Mouse (Mus musculus) left cerebral cortex, adult 8-10 months (tissue): ENCODE data around the gene Csrnp1. TPM values are rescaled to one million over a fixed set of nuclear protein-coding genes. Genes with fewer than 3 reads are reported as not detected.

Experiments
- DNase-seq, 2 experiments: peaks; one replicate each; pipeline ENCODE4 v3.0.0; 2022; ENCODE audit warnings: low spot score in 2 of 2
- total RNA-seq, 4 experiments: library from RNA; stranded (reverse); gene quantifications; 2 replicates each; pipeline ENCODE4 v1.2.4; 2022

Csrnp1 gene
- total RNA-seq, 4 experiments from 2014 or later, result 13.4 to 25.5 (median 14.7) TPM

DNA sequence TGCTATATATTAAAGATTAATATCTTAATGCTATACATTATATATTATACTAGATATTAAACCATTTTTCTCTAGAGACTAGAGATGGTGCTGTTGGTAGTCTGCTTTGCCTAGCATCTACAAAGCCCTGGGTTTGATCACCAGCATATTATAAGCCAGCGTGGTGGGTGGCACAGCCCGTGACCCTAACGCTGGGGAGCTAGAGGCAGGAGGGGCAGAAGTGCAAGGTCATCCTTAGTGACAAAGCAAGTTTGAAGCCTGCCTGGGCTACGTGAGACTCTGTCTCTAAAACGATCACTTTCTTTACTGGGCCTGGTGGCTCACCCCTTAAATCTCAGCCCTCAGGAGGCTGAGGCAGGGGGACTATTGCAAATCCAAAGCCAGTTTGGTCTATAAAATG is 18.4 kb upstream of the Csrnp1 start:
- no peak for DNase-seq

DNA sequence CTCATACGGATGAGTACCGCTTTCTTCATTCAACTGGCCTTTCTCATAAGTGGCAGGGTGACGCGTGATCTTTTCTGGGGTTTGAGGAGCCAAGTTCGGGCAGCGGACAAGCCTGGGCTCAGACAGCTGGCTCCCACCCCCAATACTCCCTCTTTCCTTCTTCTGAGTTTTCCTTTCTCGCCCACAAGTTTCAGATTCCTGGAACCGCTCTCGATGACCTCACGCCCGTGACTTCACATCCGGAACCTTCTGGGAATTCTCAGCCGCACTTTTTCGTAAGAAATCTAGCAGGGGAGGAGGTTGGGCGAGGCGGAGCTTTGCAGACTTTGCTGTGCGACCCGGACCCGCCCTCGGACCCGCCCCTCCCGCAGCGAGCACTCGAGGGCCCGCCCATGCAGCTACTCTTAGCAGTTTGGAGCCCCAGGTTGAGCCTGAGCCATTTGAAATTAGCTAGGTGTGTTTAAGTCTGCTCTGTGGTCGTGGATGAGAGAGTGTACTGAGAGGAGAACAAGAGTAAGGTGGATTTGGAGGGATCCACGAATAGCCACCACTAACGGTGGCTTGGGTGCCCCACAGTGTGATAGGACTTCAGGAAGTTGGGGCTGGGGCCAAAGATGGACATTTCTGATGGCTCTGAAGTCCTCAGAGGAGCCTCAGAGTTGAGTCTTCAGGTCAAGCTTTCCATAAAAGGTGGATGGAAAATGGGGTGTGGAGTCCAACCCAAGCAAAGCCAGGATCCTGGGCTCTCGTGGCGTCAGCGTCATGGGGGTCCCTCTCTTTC is 17.7 kb upstream of the Csrnp1 start:
- DNase-seq, result peak; percentile 57 to 61

DNA sequence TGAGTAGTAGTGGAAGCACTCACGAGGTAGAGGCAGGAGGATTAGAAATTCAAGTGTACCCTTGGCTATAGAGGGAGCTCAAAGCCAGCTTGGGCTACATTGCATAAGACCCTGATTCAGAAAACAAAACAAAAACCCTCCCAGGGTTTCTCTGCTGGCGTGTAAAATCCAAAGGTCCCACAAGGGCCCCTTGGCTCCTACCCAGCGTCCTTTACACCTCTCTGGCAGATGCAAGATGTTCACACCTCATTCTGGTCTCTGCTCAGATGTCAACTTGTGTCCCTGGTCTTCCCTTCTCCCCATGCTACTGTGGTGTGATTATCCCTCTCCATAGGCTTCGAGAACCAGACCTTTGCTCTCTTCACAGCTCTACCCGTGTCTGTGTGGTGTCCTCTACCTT is 16.3 kb upstream of the Csrnp1 start:
- no peak for DNase-seq

DNA sequence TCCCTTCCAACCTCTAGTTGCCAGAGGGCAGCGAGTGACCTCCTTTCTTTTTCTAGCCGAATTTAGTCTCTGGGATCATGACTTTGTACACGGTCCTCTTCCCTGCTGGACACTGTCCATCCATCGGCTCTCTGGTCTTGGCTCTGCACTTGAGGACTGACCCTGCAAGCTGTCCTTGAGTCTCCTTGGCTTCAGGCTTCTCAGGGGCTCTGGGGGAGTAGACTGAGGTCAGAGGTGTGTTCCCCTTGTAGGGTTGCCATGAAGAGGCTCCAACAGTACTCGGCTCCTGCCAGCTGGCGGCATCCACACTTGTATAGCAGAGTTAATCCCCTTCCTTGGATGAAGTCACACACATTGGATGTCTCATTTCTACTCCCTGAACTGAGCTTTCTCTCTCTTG is 15.2 kb upstream of the Csrnp1 start:
- DNase-seq, result no peak

DNA sequence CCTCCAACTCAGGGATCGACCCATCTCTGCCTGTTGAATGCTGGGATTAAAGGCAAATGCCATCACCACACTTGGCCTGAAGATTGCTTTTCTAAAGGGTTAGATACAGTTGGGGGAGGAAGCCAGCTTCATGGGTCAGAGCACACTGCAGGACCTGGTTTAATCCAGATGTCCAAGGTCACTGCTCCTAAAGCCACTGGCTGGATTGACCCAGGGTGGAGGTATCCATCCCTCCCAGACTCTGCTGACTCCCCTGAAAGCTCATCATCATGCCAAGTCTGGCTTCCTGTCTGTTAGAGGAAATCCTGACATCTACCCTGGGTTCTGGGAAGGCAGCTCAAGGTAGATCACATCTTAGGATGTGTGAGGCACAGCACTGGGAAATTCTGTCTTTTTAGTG is 14.3 kb upstream of the Csrnp1 start:
- DNase-seq, result no peak

DNA sequence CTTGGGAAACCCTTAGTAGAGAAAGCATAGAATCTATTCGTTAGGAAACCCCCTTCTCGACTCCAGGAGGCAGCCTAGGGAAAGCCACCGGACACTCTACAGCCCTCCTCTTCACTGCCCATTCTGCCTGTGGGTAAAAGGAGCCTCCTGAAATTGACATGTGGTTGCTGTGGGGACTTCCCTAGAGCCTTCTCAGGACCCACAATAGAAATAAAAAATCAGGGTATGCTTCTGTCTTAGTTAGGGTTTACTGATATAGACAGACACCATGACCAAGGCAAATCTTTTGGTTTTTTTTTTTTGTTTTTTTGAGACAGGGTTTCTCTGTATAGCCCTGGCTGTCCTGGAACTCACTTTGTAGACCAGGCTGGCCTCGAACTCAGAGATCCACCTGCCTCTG is 11.6 kb upstream of the Csrnp1 start:
- no peak for DNase-seq

DNA sequence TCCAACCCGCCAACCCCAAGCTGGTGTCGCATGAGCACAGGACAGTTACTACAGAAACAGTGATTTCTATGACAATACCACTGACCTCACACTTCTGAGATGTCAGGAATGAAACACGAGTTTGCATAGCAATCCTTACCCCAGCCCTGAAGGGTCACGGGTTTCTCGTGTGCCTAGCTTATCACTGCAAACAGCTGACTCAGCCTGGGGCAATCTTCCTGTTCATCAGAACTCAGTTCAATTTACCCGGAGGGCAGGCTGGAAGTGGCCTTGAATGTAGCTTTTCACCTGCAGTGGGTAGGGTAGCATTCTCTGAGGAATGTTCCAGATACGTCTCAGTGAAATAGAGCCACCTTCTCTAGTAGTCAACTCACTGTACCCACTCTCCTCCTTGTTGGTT is 9.7 kb upstream of the Csrnp1 start:
- DNase-seq, result no peak

DNA sequence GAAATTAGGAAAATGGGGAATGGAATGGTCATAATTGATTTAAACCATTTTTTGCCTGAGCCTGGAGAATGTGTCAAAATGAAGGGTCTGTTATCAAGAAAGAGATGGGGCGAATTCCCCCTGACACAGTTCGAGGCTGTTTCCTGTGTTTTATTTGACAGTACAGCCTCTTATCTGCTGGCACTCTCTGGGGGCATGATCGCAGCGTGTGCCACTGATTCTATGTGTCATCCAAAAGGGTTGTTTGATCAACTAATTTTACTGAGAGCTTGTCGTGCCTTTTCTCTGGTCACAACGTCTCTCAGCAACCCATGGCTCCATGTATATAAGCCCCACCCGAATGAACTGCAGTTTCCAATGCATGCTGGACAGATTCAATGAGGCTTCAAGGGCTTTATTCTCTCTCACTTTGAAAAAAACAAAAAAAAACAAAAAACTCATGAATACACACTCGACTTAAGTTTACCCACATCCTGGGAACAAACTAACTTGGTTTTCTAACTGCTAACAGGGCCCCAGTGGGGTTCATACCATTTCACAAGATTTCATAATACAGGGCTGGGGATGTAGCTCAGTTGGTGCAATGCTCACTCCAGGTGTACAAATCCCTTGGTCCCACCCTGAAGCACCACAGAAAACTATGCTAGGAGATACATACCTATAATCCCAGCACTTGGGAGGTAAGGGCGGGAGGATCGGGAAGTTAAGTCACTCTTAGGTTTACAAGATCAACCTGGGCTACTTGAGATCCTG is 8.8 kb upstream of the Csrnp1 start:
- DNase-seq, result no peak

DNA sequence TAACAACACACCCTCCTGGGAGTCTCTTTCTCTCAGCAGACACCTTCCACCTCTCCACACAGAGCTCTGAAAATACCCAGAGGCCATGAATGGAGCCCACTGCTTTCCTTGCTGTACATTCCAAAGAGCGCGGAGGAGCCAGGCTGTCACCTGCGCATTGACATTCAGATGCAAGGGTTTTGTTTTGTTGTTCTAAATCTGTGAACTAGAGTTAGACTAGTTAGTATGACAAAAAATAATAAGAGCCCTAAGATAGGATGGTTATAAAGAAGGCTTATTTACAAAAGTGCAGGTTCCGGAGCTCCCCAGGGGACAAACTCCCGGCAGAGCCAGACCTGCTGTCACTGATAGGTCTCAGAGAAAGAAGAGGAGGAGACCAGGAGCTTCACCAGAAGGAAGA is 6.9 kb upstream of the Csrnp1 start:
- DNase-seq, result no peak

DNA sequence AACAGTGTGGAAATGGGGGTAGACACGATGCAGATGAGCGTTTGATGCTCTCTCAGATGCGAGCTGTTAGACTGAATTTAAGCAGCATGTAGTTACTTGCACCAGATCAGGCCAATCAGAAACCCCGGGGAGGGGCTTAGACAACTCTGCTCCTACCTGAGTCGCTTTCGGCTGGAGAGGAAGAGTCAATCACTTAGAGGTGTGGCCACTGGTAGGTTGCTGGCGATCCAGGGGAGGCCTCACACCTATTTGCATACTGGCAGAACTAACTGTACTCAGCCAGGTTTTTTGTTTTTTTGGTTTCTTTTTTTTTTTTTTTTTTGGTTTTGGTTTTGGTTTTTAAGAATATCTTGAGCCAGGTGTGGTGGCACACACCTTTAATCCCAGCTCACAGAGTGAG is 3.8 kb upstream of the Csrnp1 start:
- no peak for DNase-seq

DNA sequence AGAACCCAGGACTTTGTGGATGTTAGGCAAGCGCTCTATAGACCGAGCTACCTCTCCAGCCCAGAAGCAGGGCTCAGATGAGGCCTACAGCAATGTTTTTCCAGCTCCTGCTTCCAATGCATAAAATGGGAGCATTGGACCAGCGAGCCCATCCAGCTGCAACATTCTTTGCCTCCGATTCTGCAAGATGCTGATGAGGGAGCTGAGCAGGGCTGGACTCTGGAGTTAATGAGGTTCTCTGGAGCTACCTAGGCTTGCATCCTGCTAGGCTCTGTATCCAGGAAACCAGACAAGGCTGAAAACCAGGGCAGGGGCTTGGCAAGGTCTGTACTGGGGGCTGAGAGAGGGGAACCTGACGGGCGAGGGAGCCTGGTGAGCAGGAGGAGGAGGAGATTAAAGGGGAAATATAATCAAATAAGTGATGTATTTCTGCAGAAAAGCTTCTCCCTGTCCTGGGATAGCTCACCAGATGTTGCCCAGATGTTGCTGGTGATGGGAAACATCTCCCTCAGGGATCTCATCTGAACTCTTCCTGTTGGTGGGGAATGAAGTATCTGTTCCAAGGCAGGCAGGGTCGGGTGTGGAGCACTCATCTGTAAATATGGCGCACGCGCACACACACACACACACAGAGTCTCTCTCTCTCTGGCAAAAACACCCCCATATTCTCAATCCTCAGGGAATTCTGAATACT is 1.6 kb upstream of the Csrnp1 start:
- DNase-seq, result no peak

DNA sequence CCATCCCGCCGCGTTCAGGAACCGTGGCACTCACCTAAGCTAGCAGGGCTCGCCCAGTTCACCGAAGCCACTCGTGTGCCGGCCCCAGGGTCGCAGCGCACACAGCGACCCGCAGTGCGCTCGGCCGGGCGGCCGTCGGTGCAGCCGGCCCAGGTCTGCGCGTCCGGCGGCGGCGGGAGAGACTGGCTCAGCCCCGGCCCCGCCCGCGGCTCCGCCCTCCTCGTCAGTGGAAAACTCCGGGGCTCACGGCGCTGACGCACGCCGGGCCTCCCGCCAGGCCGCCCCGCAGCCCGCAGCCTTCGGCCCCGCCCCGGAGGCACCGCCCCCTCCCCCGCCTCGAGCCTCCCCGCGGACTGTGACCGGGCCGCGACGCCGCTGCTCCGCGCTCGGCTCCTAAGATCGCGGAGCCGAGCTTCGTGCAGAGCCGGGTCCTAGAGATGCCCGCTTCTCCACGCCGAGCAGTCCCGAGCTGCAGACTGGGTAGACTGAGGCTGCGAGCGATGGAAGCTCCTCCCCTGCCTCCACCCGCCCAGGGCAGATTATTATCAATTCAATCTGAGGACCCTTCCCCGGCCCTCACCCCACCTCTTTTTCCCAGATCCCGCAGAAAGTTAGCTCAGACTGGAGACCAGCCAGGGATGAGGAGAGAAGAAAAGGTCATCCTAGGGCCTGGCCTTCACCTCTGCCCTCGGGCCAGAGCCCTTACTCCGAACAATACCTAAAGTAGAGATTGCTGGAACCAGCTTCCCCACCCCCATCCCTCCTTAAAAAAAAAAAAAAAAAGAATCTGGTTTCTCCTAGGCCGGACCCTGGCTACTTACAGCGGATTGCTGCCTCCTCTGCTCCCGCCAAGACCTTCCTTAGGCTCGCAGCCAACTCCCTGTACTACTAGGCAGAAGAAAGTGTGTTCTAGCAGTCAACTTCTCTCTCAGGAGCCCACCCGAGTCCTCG is 598 bp downstream of the Csrnp1 start:
- peak; percentile 73 to 84 for DNase-seq

DNA sequence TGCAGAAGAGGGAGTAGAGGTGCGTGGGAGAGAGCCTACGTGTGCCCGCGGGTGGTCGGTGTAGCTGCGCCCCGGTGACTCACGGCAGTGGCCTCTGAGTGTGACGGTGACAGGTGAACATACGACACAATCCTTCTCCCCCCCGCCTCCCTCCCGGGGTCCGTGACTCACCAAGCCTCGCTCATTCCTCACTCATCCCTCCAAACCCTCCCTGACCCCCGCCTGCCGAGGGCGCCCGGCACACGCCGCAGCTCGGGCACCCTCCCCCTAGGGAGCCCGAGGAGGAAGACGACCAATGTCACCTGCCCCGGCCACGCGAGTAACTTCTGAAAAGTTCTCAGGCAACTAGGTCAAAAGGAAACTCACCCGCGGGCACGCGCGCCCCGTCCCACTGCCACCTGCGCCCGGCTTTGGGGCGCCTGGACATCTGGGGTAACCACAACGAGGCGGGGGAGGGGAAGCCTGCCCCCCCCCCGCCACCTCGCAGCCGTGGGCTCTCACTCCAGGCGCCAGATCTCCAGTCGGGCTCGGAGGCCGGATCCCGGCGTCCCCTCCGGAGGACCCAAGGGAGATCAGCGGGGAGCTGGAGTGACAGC is 1.4 kb downstream of the Csrnp1 start:
- DNase-seq, result peak in 1 of 2 experiments; percentile 53

DNA sequence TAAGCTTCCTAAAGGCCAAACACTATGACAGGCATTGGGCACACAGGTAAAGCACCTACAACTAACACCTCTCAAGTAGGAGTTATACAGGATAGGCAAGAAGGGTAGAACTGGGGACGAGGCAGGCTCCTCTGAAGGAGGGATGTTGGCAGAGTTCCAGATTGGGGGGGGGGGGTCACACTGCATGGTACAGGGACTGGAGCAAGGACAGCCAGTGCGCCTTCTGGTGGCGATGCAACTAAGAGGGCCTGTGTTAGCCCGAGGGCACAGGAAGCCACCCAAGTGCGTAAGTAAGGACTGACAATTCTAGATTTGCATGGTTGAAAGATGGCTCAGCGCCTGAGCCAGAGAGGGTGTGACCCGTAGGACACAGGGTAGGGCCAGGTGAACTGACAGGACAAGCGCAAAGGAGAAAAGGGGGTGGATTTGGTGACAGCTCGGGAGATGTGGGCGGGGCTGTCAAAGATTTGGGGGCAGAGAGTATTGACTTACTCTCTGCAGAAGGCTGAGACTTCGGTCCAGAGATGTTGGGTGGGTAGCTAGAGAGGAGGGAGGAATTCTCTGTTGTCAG is 2.1 kb downstream of the Csrnp1 start:
- peak in 1 of 2 experiments; percentile 48 for DNase-seq

DNA sequence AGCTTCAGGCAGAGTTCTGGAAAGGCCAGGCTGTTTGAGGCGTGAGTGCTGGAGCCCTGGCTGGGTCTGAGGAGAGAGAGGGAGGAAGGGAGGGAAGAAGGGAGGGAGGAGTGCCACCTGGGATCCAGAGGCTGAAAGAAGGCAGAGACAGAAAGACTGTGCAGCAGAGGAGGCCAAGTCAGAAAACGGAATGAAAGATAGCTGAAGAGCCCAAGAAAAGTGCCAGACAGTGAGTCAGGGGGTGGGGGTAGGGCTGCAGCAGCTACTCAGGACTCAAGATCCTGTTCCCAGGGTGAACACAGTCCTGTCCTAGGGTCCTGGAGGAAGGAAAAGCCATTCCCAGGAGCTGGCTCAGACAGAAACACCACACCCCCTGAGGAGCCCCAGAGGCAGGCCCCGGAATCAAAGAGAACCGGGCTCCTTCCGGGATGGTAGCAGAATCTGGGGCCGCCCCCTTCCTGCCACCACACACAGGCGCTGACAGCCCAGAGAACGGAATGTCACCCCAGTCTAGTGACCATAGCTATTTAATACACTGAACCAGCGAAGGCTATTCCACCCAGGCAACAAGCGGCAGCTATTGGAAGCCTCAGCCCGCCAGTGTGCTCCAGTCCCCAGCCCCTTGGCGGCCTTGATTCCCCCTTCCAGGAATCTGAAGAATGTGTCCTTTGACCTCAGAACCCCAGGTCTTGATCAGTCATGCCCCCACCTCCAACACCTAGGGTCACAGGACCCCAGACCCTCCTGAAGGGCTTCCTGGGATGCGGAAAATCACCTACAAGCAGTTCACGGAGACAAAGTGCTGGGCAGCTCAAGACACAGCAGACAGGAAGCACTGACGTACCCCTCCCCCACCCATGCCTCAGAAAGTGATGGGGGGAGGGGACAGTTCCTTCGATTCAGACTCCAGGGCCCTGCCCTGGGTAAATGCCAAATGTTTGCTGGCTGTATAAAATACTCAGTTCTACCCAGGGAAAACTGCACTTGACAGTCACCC is 3.0 kb downstream of the Csrnp1 start:
- peak in 1 of 2 experiments; percentile 62 for DNase-seq

DNA sequence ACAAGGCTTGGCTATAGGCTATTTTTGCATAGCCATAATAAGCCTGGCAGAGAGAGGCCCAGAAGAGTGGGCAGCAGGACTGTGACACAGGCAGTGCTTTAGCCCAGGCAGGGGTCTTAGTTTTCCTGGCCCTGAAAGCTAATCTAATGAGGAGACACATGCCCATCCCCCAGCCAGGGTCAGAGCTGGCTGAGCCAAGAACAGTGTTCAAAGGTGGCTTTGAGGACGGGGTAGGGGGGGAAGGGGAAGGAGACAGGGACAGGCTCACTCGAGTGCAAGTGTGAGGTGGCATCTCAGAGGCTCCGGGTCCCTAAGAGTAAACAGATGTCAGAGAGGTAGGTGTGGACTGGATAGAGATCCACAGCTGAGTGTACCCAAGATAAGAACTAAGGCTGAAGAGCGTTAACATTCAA is 3.7 kb downstream of the Csrnp1 start:
- DNase-seq, result no peak

DNA sequence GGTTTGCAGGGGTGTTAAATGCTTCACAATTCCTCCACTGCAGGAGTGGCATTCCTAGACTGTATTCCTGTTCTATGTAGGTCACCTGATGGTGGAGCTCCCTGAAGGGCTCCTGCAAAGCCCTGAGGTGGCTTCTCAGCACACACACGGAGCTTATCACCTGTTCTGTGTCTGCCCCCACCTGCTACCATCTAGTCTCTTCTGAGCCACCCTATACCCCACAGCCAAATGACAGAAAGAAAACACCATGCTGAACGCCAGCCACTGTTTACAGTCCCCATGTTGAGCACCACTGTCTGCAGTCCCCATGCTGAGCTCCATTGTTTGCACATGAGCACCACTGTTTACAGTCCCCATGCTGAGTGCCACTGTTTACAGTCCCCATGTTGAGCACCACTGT is 4.7 kb downstream of the Csrnp1 start:
- DNase-seq, result no peak

DNA sequence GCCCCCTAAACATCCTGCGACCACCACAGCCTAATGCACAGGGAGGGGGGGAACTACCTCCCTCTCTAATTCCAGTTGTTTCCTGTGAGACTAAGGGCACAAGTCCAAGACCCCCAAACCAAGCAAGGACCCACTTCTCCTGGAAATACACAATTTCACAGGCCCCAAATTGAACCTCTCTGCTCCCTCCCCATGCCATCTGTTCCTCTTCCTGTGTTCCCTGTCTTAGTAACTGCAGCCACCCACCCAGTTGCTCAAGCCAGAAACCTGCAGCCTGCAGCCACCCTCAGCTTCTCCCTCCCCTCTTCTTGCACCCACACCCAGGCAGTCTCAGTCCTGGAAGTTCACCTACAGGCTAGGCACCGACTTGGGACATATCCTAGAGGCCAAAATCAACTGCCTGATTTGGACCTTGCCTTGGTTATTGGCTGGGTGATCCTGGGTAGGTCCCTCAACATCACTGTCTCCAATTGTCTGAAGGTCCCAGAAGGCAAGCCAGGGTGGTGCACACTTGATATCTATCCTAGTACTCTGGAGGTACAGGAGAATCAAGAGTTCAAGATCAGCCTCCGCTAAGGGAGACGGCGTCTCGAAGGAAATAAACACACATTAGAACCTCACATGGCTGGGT is 5.5 kb downstream of the Csrnp1 start:
- peak in 1 of 2 experiments; percentile 84 for DNase-seq
